In genomic region chr3:149287080-149287479, GRCm38 (mm10) we compare ENCODE assay signal across 27 mouse cellular contexts.
"Had no signal": no experiment of that assay in that cellular context is flagged by ENCODE, and none has a peak within 500 bp of the region (broad histone marks: within the 10 kb centered on the region; RNA-seq: fewer than 3 reads in every experiment).

No protein-coding gene starts in this region.

- H3K4me1 ChIP-seq: embryonic facial prominence, embryonic 12.5 days had no signal

- H3K9me3 ChIP-seq: embryonic facial prominence, embryonic 10.5 days; embryonic facial prominence, embryonic 12.5 days; embryonic facial prominence, embryonic 13.5 days; embryonic facial prominence, embryonic 15.5 days; forebrain, embryonic 10.5 days; forebrain, embryonic 12.5 days; forebrain, embryonic 13.5 days; forebrain, embryonic 15.5 days had no signal

- H3K4me3 ChIP-seq: embryonic facial prominence, embryonic 10.5 days; embryonic facial prominence, embryonic 12.5 days; embryonic facial prominence, embryonic 13.5 days; embryonic facial prominence, embryonic 15.5 days; erythroblast, embryonic 14.5 days; forebrain, embryonic 10.5 days; forebrain, embryonic 12.5 days; forebrain, embryonic 13.5 days; forebrain, embryonic 15.5 days; gastrocnemius, adult 2 months had no signal

- H3K36me3 ChIP-seq: embryonic facial prominence, embryonic 10.5 days; embryonic facial prominence, embryonic 12.5 days; embryonic facial prominence, embryonic 13.5 days; embryonic facial prominence, embryonic 15.5 days; forebrain, embryonic 10.5 days; forebrain, embryonic 12.5 days; forebrain, embryonic 15.5 days had no signal

- H3K4me2 ChIP-seq: embryonic facial prominence, embryonic 12.5 days; embryonic facial prominence, embryonic 13.5 days; embryonic facial prominence, embryonic 15.5 days; forebrain, embryonic 12.5 days; forebrain, embryonic 13.5 days; forebrain, embryonic 15.5 days had no signal

- H3K27ac ChIP-seq: embryonic facial prominence, embryonic 10.5 days; embryonic facial prominence, embryonic 12.5 days; embryonic facial prominence, embryonic 13.5 days; embryonic facial prominence, embryonic 15.5 days; forebrain, embryonic 10.5 days; forebrain, embryonic 12.5 days; forebrain, embryonic 13.5 days; forebrain, embryonic 15.5 days; gastrocnemius, adult 2 months had no signal

- DNase-seq: cerebellum, adult 2 months; cerebellum, adult 8-10 months; cerebellum, adult 9-10 months; cerebellum, adult 9-11 months; cerebellum, postnatal 10 days; cerebellum, postnatal 14 days; cerebellum, postnatal 25 days; cerebellum, postnatal 36 days; embryo, embryonic 11 days; forebrain, postnatal 0 days; gastrocnemius, adult 2 months; gastrocnemius, postnatal 10 days; gastrocnemius, postnatal 14 days; gastrocnemius, postnatal 25 days; gastrocnemius, postnatal 36 days; heart, adult 18-20 months had no signal

- ATAC-seq: forebrain, embryonic 13.5 days; forebrain, embryonic 14.5 days; forebrain, embryonic 15.5 days; forebrain, embryonic 16.5 days; forebrain, postnatal 0 days had no signal

- H3K9ac ChIP-seq: embryonic facial prominence, embryonic 12.5 days; embryonic facial prominence, embryonic 13.5 days; embryonic facial prominence, embryonic 15.5 days; forebrain, embryonic 12.5 days; forebrain, embryonic 13.5 days; forebrain, embryonic 15.5 days; forebrain, postnatal 0 days had no signal

- H3K27me3 ChIP-seq: embryonic facial prominence, embryonic 12.5 days; embryonic facial prominence, embryonic 13.5 days; embryonic facial prominence, embryonic 15.5 days; forebrain, embryonic 15.5 days had no signal
